30 mouse cellular contexts compared by ENCODE assay signal in genomic region chr2:58166764-58167163, GRCm38 (mm10). TPM values are rescaled to one million over a fixed set of nuclear protein-coding genes. Genes with fewer than 3 reads are reported as not detected.
"Had no signal": no experiment of that assay in that cellular context is flagged by ENCODE, and none has a peak within 500 bp of the region (broad histone marks: within the 10 kb centered on the region; RNA-seq: fewer than 3 reads in every experiment).

No protein-coding gene starts in this region.

- H3K27me3 ChIP-seq: heart, embryonic 13.5 days; heart, embryonic 15.5 days; hindbrain, embryonic 13.5 days; hindbrain, embryonic 15.5 days; kidney, embryonic 15.5 days; limb, embryonic 12.5 days; liver, embryonic 13.5 days had no signal

- H3K9ac ChIP-seq: heart, embryonic 13.5 days; heart, embryonic 15.5 days; hindbrain, embryonic 13.5 days; hindbrain, embryonic 15.5 days; kidney, embryonic 15.5 days; limb, embryonic 12.5 days; liver, embryonic 13.5 days had no signal

- H3K4me1 ChIP-seq: heart, embryonic 15.5 days; hindbrain, embryonic 13.5 days; hindbrain, embryonic 15.5 days; kidney, embryonic 15.5 days; liver, embryonic 13.5 days had no signal

- H3K4me2 ChIP-seq: heart, embryonic 11.5 days; heart, embryonic 13.5 days; heart, embryonic 15.5 days; hindbrain, embryonic 13.5 days; hindbrain, embryonic 15.5 days; kidney, embryonic 15.5 days; limb, embryonic 12.5 days; liver, embryonic 11.5 days; liver, embryonic 13.5 days had no signal

- H3K9me3 ChIP-seq: heart, embryonic 13.5 days; heart, embryonic 15.5 days; hindbrain, embryonic 13.5 days; hindbrain, embryonic 15.5 days; kidney, embryonic 15.5 days; limb, embryonic 10.5 days; limb, embryonic 12.5 days; liver, embryonic 13.5 days had no signal

- DNase-seq: gastrocnemius, adult 2 months; gastrocnemius, postnatal 10 days; gastrocnemius, postnatal 25 days; heart, adult 11 months; heart, adult 2 months; heart, postnatal 14 days; heart, postnatal 36 days; kidney, adult 11 months; kidney, adult 2 months; kidney, adult 9 months; kidney, postnatal 14 days; kidney, postnatal 36 days; liver; liver, embryonic 13.5 days had no signal

- ATAC-seq: hindbrain, postnatal 0 days; intestine, embryonic 16.5 days had no signal

- H3K36me3 ChIP-seq: heart, embryonic 13.5 days; heart, embryonic 15.5 days; hindbrain, embryonic 13.5 days; hindbrain, embryonic 15.5 days; kidney, embryonic 15.5 days; limb, embryonic 10.5 days; limb, embryonic 12.5 days; liver, embryonic 13.5 days had no signal

- H3K4me3 ChIP-seq: gastrocnemius, adult 2 months; heart, adult 2 months; heart, embryonic 13.5 days; heart, embryonic 15.5 days; hindbrain, embryonic 13.5 days; hindbrain, embryonic 15.5 days; kidney, embryonic 15.5 days; layer of hippocampus, adult 2 months; left cerebral cortex, adult 2 months; limb, embryonic 10.5 days; limb, embryonic 12.5 days; liver, embryonic 13.5 days had no signal

- H3K27ac ChIP-seq: gastrocnemius, adult 2 months; heart, adult 2 months; heart, embryonic 13.5 days; heart, embryonic 15.5 days; hindbrain, embryonic 13.5 days; hindbrain, embryonic 15.5 days; hindbrain, postnatal 0 days; kidney, embryonic 15.5 days; kidney, postnatal 0 days; layer of hippocampus, adult 2 months; left cerebral cortex, adult 2 months; limb, embryonic 10.5 days; limb, embryonic 12.5 days; liver, embryonic 13.5 days had no signal

RNA-seq across cellular contexts. Expression of gene Cytip, which starts 28.6 kb away (rescaled TPM):
- total RNA-seq: hindbrain, postnatal 0 days; layer of hippocampus, postnatal 25 days; left cerebral cortex, postnatal 36 days had no signal
